Mouse (Mus musculus) midbrain, embryonic 13.5 days (tissue): ENCODE data around the gene Rnf186. TPM values are rescaled to one million over a fixed set of nuclear protein-coding genes. Genes with fewer than 3 reads are reported as not detected.

ENCODE experiments used
- polyA plus RNA-seq: library from polyadenylated mRNA; unstranded; fragments of >200 nt; fragmentation: Nextera tagmentation; extraction: Ambion mirVana; gene quantifications from 2 replicates; pipeline ENCODE4 v1.2.1, GENCODE M21; 2015

Gene Rnf186
- polyA plus RNA-seq, 1 experiment from 2014 or later, result 0.20 TPM

Other genes starting within 250 kb of the Rnf186 start
- gene Pla2g2c, start 242.3 kb upstream of the Rnf186 start, polyA plus RNA-seq, result 0.66 and 0.73 TPM in 2 replicates
- gene Ubxn10, start 229.9 kb upstream of the Rnf186 start, polyA plus RNA-seq, result 2.5 and 3.1 TPM in 2 replicates
- 0.16 TPM in 1 of 2 replicates, not detected in the other for gene Pla2g2f, start 209.5 kb upstream of the Rnf186 start, polyA plus RNA-seq
- gene Pla2g2d, start 191.4 kb upstream of the Rnf186 start, polyA plus RNA-seq, result 0.07 and 0.22 TPM in 2 replicates
- 0.27 and 0.59 TPM in 2 replicates for gene Pla2g5, start 103.6 kb upstream of the Rnf186 start, polyA plus RNA-seq
- gene Gm13030, start 93.1 kb upstream of the Rnf186 start, polyA plus RNA-seq, result not detected in 2 replicates
- gene Pla2g2e, start 89.2 kb upstream of the Rnf186 start, polyA plus RNA-seq, result not detected in 2 replicates
- gene Otud3, start 53.2 kb upstream of the Rnf186 start, polyA plus RNA-seq, result 2.4 and 2.5 TPM in 2 replicates
- gene Tmco4, start 5.8 kb downstream of the Rnf186 start, polyA plus RNA-seq, result 0.36 and 0.50 TPM in 2 replicates
- 0.11 and 0.14 TPM in 2 replicates for gene Htr6, start 108.5 kb downstream of the Rnf186 start, polyA plus RNA-seq
- 22.1 and 32.0 TPM in 2 replicates for gene Nbl1, start 125.9 kb downstream of the Rnf186 start, polyA plus RNA-seq
- 414 and 419 TPM in 2 replicates for gene Minos1, start 164.0 kb downstream of the Rnf186 start, polyA plus RNA-seq
- 321 and 324 TPM in 2 replicates for gene Capzb, start 225.8 kb downstream of the Rnf186 start, polyA plus RNA-seq